Mouse (Mus musculus): ENCODE data around the gene Zfp110. TPM values are rescaled to one million over a fixed set of nuclear protein-coding genes. Genes with fewer than 3 reads are reported as not detected.
A peak's percentile ranks its signal among the peaks of the same experiment; 100 is the strongest.

Zfp110 gene
- polyA plus RNA-seq, 2 experiments from 2014 or later = 91.9 to 118 TPM

- peak; percentile 99 for ATAC-seq
Measured at GRCm38 (mm10) chr7:12897655-12898410, 63.3 kb downstream of the Zfp110 start, which contains the start of gene Zscan22. TSS of gene Zscan22 (plus strand) at chr7:12897815.

Other genes with a start within 250 kb of the Zfp110 start
- under 1 TPM in 1 of 2 experiments, not detected in 1; 0.05 TPM for gene Vmn2r53, start 226.0 kb upstream of the Zfp110 start, polyA plus RNA-seq (2017; shearing (Covaris generic))
- not detected for gene Vmn2r54, start 194.4 kb upstream of the Zfp110 start, polyA plus RNA-seq (2017; shearing (Covaris generic))
- not detected for gene Vmn2r55, start 149.8 kb upstream of the Zfp110 start, polyA plus RNA-seq (2017; shearing (Covaris generic))
- gene Vmn2r56, start 99.8 kb upstream of the Zfp110 start, polyA plus RNA-seq (2017; shearing (Covaris generic)) = not detected
- 1 to 10 TPM in 1 of 2 experiments, under 1 TPM in 1; 0.42 to 1.4 TPM for gene Zscan18, start 31.1 kb upstream of the Zfp110 start, polyA plus RNA-seq (2017; shearing (Covaris generic))
- 10 to 100 TPM; 20.0 to 22.4 TPM for gene Zfp329, start 15.9 kb upstream of the Zfp110 start, polyA plus RNA-seq (2017; shearing (Covaris generic))
- 1 to 10 TPM; 1.0 to 1.7 TPM for gene Zfp128, start 46.4 kb downstream of the Zfp110 start, polyA plus RNA-seq (2017; shearing (Covaris generic))
- gene Zscan22, start 63.1 kb downstream of the Zfp110 start, polyA plus RNA-seq (2017; shearing (Covaris generic)) = 10 to 100 TPM in 1 of 2 experiments, 1 to 10 TPM in 1; 8.2 to 15.0 TPM
- gene Rps5, start 87.5 kb downstream of the Zfp110 start, polyA plus RNA-seq (2017; shearing (Covaris generic)) = 1,000 to 10,000 TPM; 2,766 to 2,852 TPM
- not detected for gene Rnf225, start 92.7 kb downstream of the Zfp110 start, polyA plus RNA-seq (2017; shearing (Covaris generic))
- gene Zfp324, start 131.1 kb downstream of the Zfp110 start, polyA plus RNA-seq (2017; shearing (Covaris generic)) = 1 to 10 TPM; 2.2 to 2.7 TPM
- 1 to 10 TPM; 3.8 to 5.7 TPM for gene Zfp446, start 143.1 kb downstream of the Zfp110 start, polyA plus RNA-seq (2017; shearing (Covaris generic))
- gene Slc27a5, start 163.4 kb downstream of the Zfp110 start, polyA plus RNA-seq (2017; shearing (Covaris generic)) = under 1 TPM in 1 of 2 experiments, not detected in 1; 0.54 TPM
- 10 to 100 TPM; 37.1 to 75.2 TPM for gene Trim28, start 164.4 kb downstream of the Zfp110 start, polyA plus RNA-seq (2017; shearing (Covaris generic))
- gene Zbtb45, start 175.3 kb downstream of the Zfp110 start, polyA plus RNA-seq (2017; shearing (Covaris generic)) = 1 to 10 TPM; 5.6 to 7.4 TPM
- gene Chmp2a, start 200.0 kb downstream of the Zfp110 start, polyA plus RNA-seq (2017; shearing (Covaris generic)) = 100 to 1,000 TPM; 259 to 278 TPM
- 10 to 100 TPM in 1 of 2 experiments, 1 to 10 TPM in 1; 7.9 to 14.3 TPM for gene Ube2m, start 203.5 kb downstream of the Zfp110 start, polyA plus RNA-seq (2017; shearing (Covaris generic))
- under 1 TPM; 0.35 to 0.84 TPM for gene Mzf1, start 220.0 kb downstream of the Zfp110 start, polyA plus RNA-seq (2017; shearing (Covaris generic))

Measured in CD4-positive, CD25-positive, alpha-beta regulatory T cell, adult 4 months (primary cell).